Mouse (Mus musculus) neural tube, embryonic 11.5 days (tissue): ENCODE data around the gene Jund. TPM values are rescaled to one million over a fixed set of nuclear protein-coding genes. Genes with fewer than 3 reads are reported as not detected.
A peak's percentile ranks its signal among the peaks of the same experiment; 100 is the strongest.

Source experiments
- ATAC-seq: fragments of 200-750 bp; cut with Nextera tagmentation; 2 replicates; pipeline ENCODE4 v1.8.0; 2017; ENCODE audit warnings: moderate number of reproducible peaks, mild to moderate bottlenecking, moderate TSS enrichment, moderate library complexity; ENCODE audit not compliant: insufficient read depth, low FRiP score, low TSS enrichment
- DNase-seq: peaks from one replicate; pipeline ENCODE4 v3.0.0-alpha.2; 2015; ENCODE audit warnings: low spot score
- H3K27ac ChIP-seq: fragments of 300-500 bp; sonication (generic); 2 replicates; pipeline ENCODE4 v1.5.1; 2014; ENCODE audit warnings: low read depth, mild to moderate bottlenecking, low read length
- H3K27me3 ChIP-seq: fragments of 300-500 bp; sonication (generic); 2 replicates; pipeline ENCODE4 v1.6.1; 2014; ENCODE audit warnings: mild to moderate bottlenecking, low read length, mixed read lengths; ENCODE audit not compliant: control insufficient read depth, insufficient read depth
- H3K36me3 ChIP-seq: fragments of 300-500 bp; sonication (generic); 2 replicates; pipeline ENCODE4 v1.6.1; 2014; ENCODE audit warnings: mild to moderate bottlenecking, low read length, moderate library complexity, mixed read lengths; ENCODE audit not compliant: control insufficient read depth, insufficient read depth
- H3K4me1 ChIP-seq: fragments of 300-500 bp; sonication (generic); 2 replicates; pipeline ENCODE4 v1.6.1; 2014; ENCODE audit warnings: low read length, mixed read lengths; ENCODE audit not compliant: control insufficient read depth, insufficient read depth
- H3K4me2 ChIP-seq: fragments of 300-500 bp; sonication (generic); 2 replicates; pipeline ENCODE4 v1.6.1; 2014; ENCODE audit warnings: low read depth, mild to moderate bottlenecking, moderate library complexity
- H3K4me3 ChIP-seq: fragments of 300-500 bp; sonication (generic); 2 replicates; pipeline ENCODE4 v1.5.1; 2014; ENCODE audit warnings: low read depth, low read length
- H3K9ac ChIP-seq: fragments of 300-500 bp; sonication (generic); 2 replicates; pipeline ENCODE4 v1.6.1; 2014; ENCODE audit warnings: mild to moderate bottlenecking, low read length
- H3K9me3 ChIP-seq: fragments of 300-500 bp; sonication (generic); 2 replicates; pipeline ENCODE4 v1.6.1; 2016; ENCODE audit warnings: low read length; ENCODE audit not compliant: control insufficient read depth
- WGBS: fragments of 180-500 bp; shearing (Covaris S2); extraction: QIAGEN DNeasy Blood & Tissue Kit; methylation state at CpG from one replicate; pipeline ENCODE4 v1.1.7; 2014; 5-methylcytosine and 5-hydroxymethylcytosine counted together
- polyA plus RNA-seq: library from polyadenylated mRNA; unstranded; fragments of >200 nt; fragmentation: Nextera tagmentation; extraction: Ambion mirVana; gene quantifications from 2 replicates; pipeline ENCODE4 v1.2.1, GENCODE M21; 2014

Gene Jund
- 167 and 171 TPM in 2 replicates for polyA plus RNA-seq

DNA sequence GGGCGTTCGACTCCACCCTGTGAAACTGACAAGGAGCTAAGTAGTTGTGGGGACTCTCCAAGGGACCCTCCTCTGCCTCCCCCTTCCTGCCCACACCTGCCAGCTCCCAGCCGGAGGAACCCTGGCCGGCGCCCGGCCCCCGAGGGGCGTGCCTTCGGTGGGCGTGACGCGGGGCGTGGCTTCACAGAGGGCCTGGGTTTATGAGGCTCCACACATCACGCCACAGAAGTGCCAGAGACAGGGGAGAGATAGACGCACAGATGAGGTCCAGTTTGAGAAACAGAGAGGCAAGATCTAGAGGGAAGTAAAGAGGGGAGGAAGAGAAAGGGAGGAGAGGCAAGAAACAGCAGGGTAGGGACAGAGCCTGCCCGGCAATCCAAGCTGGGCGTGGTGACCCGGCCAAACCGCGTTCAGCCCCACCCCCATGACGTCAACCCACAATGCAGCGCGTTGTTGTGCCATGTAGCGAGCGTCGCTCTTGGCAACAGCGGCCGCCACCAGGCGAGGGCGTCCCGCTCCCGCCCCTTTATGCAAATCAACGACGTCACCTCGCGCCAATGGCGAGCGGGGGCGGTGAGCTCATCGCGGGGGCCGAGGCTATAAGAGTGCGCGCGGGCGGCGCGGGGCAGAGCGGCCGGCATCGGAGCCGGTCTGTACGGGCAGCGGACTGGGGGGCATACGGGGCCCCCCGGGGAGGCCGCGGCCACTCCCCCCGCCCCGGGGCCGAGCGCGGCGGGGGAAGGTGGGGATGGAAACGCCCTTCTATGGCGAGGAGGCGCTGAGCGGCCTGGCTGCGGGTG is at the start of gene Jund:
TSS of gene Jund (plus strand) at position 640 of the 800 bp plus-strand sequence.
- peak within 1 kb of the TSS; percentile 98 for H3K27ac ChIP-seq
- ATAC-seq (peak; percentile 84), DNase-seq (peak; percentile 100)
- no peaks in the 10 kb centered on the region for H3K9me3 ChIP-seq
- H3K36me3 ChIP-seq: no peaks in the 10 kb centered on the region
- WGBS: under 1% methylated on average over 68 of the region's 69 CpGs
- H3K4me2 ChIP-seq: peak within 1 kb of the TSS; percentile 49
- peak within 1 kb of the TSS; percentile 83 for H3K9ac ChIP-seq
- peaks cover 36% of the 10 kb centered on the region for H3K4me1 ChIP-seq
- no peaks in the 10 kb centered on the region for H3K27me3 ChIP-seq
- peak within 1 kb of the TSS; percentile 83 for H3K4me3 ChIP-seq

DNA sequence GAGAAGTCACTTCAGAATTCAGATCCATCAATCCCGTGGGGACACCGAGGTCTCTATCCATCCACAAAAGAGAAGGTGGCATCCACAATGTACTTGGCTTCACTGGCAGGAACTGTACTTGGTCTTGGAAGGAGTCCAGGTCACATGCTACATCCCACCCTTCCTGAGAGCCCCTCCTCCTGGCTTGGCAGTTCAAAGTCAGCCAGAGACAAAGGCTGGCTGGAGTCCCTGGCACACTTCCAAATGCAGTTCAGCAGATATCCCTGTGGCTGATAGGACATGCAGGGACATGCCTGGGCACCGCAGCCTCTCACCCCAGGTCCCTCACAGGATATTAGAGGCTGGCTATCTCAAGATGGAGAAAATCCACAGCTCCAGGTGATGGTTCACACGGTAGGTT is 49.4 kb upstream of the Jund start:
- no peaks in the 10 kb centered on the region for H3K27me3 ChIP-seq
- DNase-seq (peak; percentile 69), ATAC-seq (peak; percentile 32; the same call in 1 of the 2 replicates)
- peaks cover 34% of the 10 kb centered on the region for H3K4me1 ChIP-seq
- WGBS: 88% methylated on average over 4 of the region's 4 CpGs
- peak overlapping the region; percentile 63 for H3K27ac ChIP-seq
- no peaks in the 10 kb centered on the region for H3K9me3 ChIP-seq
- no peak overlapping the region for H3K4me2 ChIP-seq
- H3K4me3 ChIP-seq: no peak overlapping the region
- H3K9ac ChIP-seq: no peak overlapping the region
- peaks cover 7% of the 10 kb centered on the region for H3K36me3 ChIP-seq

DNA sequence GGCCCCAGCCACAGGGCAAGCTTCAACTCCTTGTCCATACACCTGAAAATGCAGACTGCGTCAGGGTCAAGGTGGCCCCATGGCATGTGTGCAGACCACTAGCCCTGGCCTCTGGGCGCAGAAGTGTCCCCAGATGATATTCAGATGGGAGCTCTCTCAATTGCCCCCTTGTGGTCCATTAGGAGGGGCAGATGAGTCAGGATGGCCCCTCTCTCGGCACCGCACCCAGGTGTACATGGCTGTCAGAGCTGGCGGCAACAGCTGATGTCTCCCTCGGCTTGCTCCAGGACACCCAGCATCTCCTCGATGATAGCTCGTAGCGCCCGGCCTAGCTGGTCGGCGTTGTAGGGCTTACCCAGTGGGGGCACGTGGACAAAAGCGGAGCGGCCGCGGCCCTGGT is 48.4 kb upstream of the Jund start:
- no peaks in the 10 kb centered on the region for H3K27me3 ChIP-seq
- H3K36me3 ChIP-seq: peaks cover 10% of the 10 kb centered on the region
- H3K9me3 ChIP-seq: no peaks in the 10 kb centered on the region
- no peak overlapping the region for H3K9ac ChIP-seq
- WGBS: 96% methylated on average over 17 of the region's 17 CpGs
- H3K4me1 ChIP-seq: peaks cover 37% of the 10 kb centered on the region
- no peak overlapping the region for H3K4me2 ChIP-seq
- H3K4me3 ChIP-seq: no peak overlapping the region
- no peak for DNase-seq
- H3K27ac ChIP-seq: 0 out of 2 replicates have a peak overlapping the region, but pooled peaks have one; percentile 39
- no peak for ATAC-seq

DNA sequence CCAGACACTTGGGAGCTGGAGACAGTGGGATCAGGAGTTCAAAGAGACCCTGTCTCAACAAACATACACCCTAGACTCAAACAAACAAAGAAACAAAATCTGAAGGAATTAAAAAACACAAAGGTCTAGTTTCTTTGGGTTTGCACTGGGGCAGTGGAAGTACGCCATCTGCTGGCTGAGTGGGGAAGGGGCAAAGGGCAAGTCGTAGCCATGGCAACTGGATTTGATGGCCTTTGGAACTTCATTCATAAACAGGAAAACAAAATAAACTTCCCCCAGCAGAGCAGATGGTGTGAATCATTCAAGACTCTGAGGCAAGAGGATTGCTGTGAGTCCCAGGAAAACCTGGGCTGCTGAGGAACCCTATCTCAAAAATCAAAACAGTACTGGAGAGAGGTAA is 45.5 kb upstream of the Jund start:
- DNase-seq: no peak
- H3K4me1 ChIP-seq: peaks cover 38% of the 10 kb centered on the region
- WGBS: 60% methylated on average over 2 of the region's 2 CpGs
- H3K27ac ChIP-seq: 0 out of 2 replicates have a peak overlapping the region, but pooled peaks have one; percentile 29
- no peak overlapping the region for H3K9ac ChIP-seq
- ATAC-seq: no peak
- no peaks in the 10 kb centered on the region for H3K9me3 ChIP-seq
- H3K36me3 ChIP-seq: peaks cover 10% of the 10 kb centered on the region
- H3K27me3 ChIP-seq: no peaks in the 10 kb centered on the region
- no peak overlapping the region for H3K4me2 ChIP-seq
- no peak overlapping the region for H3K4me3 ChIP-seq

DNA sequence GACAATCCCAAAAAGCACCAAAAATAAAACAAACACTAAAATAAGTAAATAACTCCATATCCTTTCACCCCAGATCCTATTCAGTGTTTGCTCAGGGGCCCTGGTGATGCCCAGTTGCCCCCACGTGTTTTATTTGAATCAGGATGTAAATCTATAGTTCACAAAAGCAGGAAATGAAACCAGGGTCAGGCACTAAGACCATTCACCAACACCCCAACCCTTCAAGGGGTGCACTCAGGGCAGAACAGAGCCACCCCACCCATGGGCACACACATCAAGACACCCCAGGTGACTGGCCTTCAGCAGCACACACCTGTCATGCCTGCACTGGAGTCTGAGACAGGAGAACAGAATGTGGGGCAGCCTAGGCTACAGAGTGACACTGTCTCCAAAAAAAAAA is 44.6 kb upstream of the Jund start:
- DNase-seq (no peak), ATAC-seq (no peak)
- no peak overlapping the region for H3K9ac ChIP-seq
- H3K9me3 ChIP-seq: no peaks in the 10 kb centered on the region
- no peaks in the 10 kb centered on the region for H3K27me3 ChIP-seq
- H3K4me3 ChIP-seq: no peak overlapping the region
- H3K4me2 ChIP-seq: no peak overlapping the region
- peak overlapping the region; percentile 96; the same call in 1 of the 2 replicates for H3K27ac ChIP-seq
- peaks cover 6% of the 10 kb centered on the region for H3K36me3 ChIP-seq
- WGBS: 68% methylated on average over 1 of the region's 1 CpGs
- peaks cover 37% of the 10 kb centered on the region for H3K4me1 ChIP-seq

DNA sequence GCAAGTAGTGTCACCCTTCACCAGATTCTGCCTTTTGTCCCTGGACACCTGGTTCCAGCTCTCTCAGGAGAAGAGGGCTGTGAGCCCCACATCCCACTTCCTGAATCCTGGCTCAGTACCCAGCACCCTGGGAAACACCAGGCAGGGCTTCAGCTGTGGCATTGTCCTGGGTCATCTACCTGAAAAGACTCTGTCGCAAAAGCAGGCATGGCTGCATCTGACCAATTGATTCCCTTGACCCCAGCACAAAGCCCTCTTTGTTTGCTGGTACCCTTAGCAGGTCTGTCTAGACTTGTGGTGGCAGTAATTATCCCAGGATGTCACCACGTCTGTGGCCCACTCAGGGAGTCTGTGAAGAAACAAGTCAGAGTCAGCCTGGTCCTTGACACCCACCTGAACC is 43.3 kb upstream of the Jund start:
- DNase-seq (peak; percentile 59), ATAC-seq (peak; percentile 20)
- Histone ChIP-seq H3K4me2 (peak overlapping the region; percentile 25), H3K27me3 (no peaks in the 10 kb centered on the region), H3K4me3 (no peak overlapping the region), H3K27ac (peak overlapping the region; percentile 96), H3K9me3 (no peaks in the 10 kb centered on the region), H3K9ac (peak overlapping the region; percentile 55), H3K4me1 (peaks cover 38% of the 10 kb centered on the region), H3K36me3 (peaks cover 3% of the 10 kb centered on the region)
- 12% methylated on average over 2 of the region's 2 CpGs for WGBS

DNA sequence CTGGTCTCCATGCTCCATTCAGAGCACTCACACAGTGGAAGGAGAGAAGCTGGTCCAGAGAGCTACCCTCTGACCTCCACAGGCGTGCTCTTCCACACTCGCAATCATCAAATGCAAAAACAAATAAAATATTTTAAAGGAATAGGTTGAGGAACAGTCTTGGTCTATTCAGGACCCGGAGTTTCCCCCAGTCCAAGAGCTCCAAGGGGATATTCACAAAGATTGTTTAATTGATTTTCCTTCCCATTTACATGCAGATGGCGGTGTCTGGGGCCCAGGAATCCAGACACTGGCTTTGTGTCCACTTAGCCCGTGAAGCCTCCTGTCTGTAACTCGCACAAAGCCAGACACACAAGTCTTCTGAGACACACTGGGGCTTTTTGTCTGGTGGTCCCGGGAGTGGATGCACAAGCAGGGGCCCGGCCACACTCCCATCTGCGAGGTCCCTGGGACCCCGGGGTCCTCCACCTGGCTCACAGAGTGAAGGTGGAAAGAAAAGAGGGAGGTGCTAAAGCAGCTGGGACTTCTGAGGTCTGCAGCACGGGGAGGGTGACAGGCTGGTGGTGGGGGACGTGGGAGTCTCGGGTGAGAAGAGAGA is 42.5 kb upstream of the Jund start:
- Histone ChIP-seq H3K9me3 (no peaks in the 10 kb centered on the region), H3K36me3 (peaks cover 3% of the 10 kb centered on the region; the same call in 1 of the 2 replicates), H3K4me2 (peak overlapping the region; percentile 25), H3K27me3 (no peaks in the 10 kb centered on the region), H3K4me3 (no peak overlapping the region), H3K9ac (peak overlapping the region; percentile 55), H3K4me1 (peaks cover 37% of the 10 kb centered on the region), H3K27ac (peak overlapping the region; percentile 96)
- whole genome bisulfite sequencing: 32% methylated on average over 13 of the region's 13 CpGs
- peak; percentile 84 for DNase-seq
- peak; percentile 53 for ATAC-seq

DNA sequence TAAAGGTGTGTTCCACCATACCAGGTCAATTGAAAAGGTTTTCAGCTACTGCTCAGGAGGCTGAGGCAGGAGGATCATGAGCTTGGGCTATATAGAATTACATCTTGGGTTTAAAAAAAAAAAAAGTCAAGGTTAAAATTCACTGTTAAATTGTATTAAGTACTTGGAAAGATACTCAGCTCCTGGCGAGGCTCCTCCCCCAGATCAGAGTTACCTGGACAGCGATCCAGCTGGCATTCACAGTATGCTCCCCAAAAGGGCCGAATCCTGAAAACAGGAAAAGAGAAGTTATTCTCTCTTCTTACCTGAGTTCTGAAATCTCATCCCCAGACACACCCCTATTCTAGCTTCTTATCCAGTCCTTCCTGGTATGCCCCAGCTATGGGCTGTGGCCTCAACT is 41.5 kb upstream of the Jund start:
- Histone ChIP-seq H3K9ac (peak overlapping the region; percentile 95), H3K36me3 (peaks cover 3% of the 10 kb centered on the region; the same call in 1 of the 2 replicates), H3K27ac (peak overlapping the region; percentile 96), H3K4me3 (peak overlapping the region; percentile 85), H3K9me3 (no peaks in the 10 kb centered on the region), H3K4me2 (peak overlapping the region; percentile 90), H3K4me1 (peaks cover 37% of the 10 kb centered on the region), H3K27me3 (no peaks in the 10 kb centered on the region)
- ATAC-seq (no peak), DNase-seq (no peak)
- 88% methylated on average over 3 of the region's 3 CpGs for WGBS
